Mouse (Mus musculus) hindbrain, embryonic 10.5 days (tissue): ENCODE data around the gene Slc15a2. TPM values are rescaled to one million over a fixed set of nuclear protein-coding genes. Genes with fewer than 3 reads are reported as not detected.
A peak's percentile ranks its signal among the peaks of the same experiment; 100 is the strongest.

Experiments used
- DNase-seq: peaks from one replicate; pipeline ENCODE4 v3.0.0-alpha.2; 2017; ENCODE audit warnings: low spot score
- H3K27ac ChIP-seq: fragments of 300-500 bp; sonication (generic); 2 replicates; pipeline ENCODE4 v1.5.1; 2016; ENCODE audit warnings: mild to moderate bottlenecking, moderate library complexity
- H3K27me3 ChIP-seq: fragments of 300-500 bp; sonication (generic); 2 replicates; pipeline ENCODE4 v1.6.1; 2016; ENCODE audit warnings: mild to moderate bottlenecking; ENCODE audit not compliant: poor library complexity, insufficient read depth, severe bottlenecking
- H3K36me3 ChIP-seq: fragments of 300-500 bp; sonication (generic); 2 replicates; pipeline ENCODE4 v1.6.1; 2016; ENCODE audit warnings: mild to moderate bottlenecking, moderate library complexity
- H3K4me1 ChIP-seq: fragments of 300-500 bp; sonication (generic); replicated peaks from 2 replicates; pipeline ENCODE4 v1.6.1; 2016; ENCODE audit warnings: mild to moderate bottlenecking
- H3K4me3 ChIP-seq: fragments of 300-500 bp; sonication (generic); 2 replicates; pipeline ENCODE4 v1.5.1; 2016; ENCODE audit warnings: mild to moderate bottlenecking, moderate library complexity
- H3K9me3 ChIP-seq: fragments of 300-500 bp; sonication (generic); 2 replicates; pipeline ENCODE4 v1.6.1; 2016; ENCODE audit warnings: mild to moderate bottlenecking, moderate library complexity
- WGBS: fragments of 180-500 bp; shearing (Covaris S2); methylation state at CpG from one replicate; pipeline ENCODE4 v1.1.7; 2016; 5-methylcytosine and 5-hydroxymethylcytosine counted together
- polyA plus RNA-seq: library from polyadenylated mRNA; unstranded; fragments of >200 nt; fragmentation: Nextera tagmentation; extraction: Ambion mirVana; gene quantifications from 2 replicates; pipeline ENCODE4 v1.2.1, GENCODE M21; 2016

Gene Slc15a2
- 1.7 and 1.8 TPM in 2 replicates for polyA plus RNA-seq

- Histone ChIP-seq H3K4me3 (no peak within 1 kb of the TSS), H3K4me1 (no peaks in the 10 kb centered on the region), H3K27me3 (no peaks in the 10 kb centered on the region), H3K27ac (no peak within 1 kb of the TSS), H3K36me3 (no peaks in the 10 kb centered on the region), H3K9me3 (no peaks in the 10 kb centered on the region)
- no peak for DNase-seq
- WGBS, result 80% methylated on average over 10 of the region's 10 CpGs
Measured at GRCm38 (mm10) chr16:36784594-36785313, at the start of gene Slc15a2. TSS of gene Slc15a2 (minus strand) at chr16:36784962.

- Histone ChIP-seq H3K27ac (peak overlapping the region; percentile 93), H3K27me3 (peaks cover 20% of the 10 kb centered on the region), H3K4me1 (peaks cover 16% of the 10 kb centered on the region), H3K36me3 (peaks cover 22% of the 10 kb centered on the region; the same call in 1 of the 2 replicates), H3K9me3 (no peaks in the 10 kb centered on the region), H3K4me3 (peak overlapping the region; percentile 85)
- 10% methylated on average over 11 of the region's 11 CpGs for WGBS
- peak; percentile 20 for DNase-seq
Measured at GRCm38 (mm10) chr16:36828820-36829219, 44.1 kb upstream of the Slc15a2 start.

- Histone ChIP-seq H3K36me3 (peaks cover 18% of the 10 kb centered on the region; the same call in 1 of the 2 replicates), H3K27ac (peak within 1 kb of the TSS; percentile 93), H3K27me3 (peaks cover 20% of the 10 kb centered on the region), H3K4me3 (peak within 1 kb of the TSS; percentile 85), H3K9me3 (no peaks in the 10 kb centered on the region), H3K4me1 (peaks cover 16% of the 10 kb centered on the region)
- peak; percentile 92 for DNase-seq
- under 1% methylated on average over 64 of the region's 64 CpGs for WGBS
Measured at GRCm38 (mm10) chr16:36828054-36828786, 43.5 kb upstream of the Slc15a2 start, which contains the start of gene Iqcb1. TSS of gene Iqcb1 (plus strand) at chr16:36828385.

- WGBS, result 3% methylated on average over 11 of the region's 11 CpGs
- Histone ChIP-seq H3K4me3 (peak overlapping the region; percentile 85), H3K9me3 (no peaks in the 10 kb centered on the region), H3K27me3 (peaks cover 20% of the 10 kb centered on the region), H3K27ac (peak overlapping the region; percentile 93), H3K36me3 (peaks cover 17% of the 10 kb centered on the region; the same call in 1 of the 2 replicates), H3K4me1 (peaks cover 16% of the 10 kb centered on the region)
- DNase-seq, result no peak
Measured at GRCm38 (mm10) chr16:36827611-36828053, 42.9 kb upstream of the Slc15a2 start.

- no peaks in the 10 kb centered on the region for H3K9me3 ChIP-seq
- no peaks in the 10 kb centered on the region for H3K36me3 ChIP-seq
- H3K4me3 ChIP-seq, result no peak overlapping the region
- H3K4me1 ChIP-seq, result peaks cover 7% of the 10 kb centered on the region
- 0 out of 2 replicates have a peak overlapping the region, but pooled peaks have one; percentile 35 for H3K27ac ChIP-seq
- WGBS, result 13% methylated on average over 3 of the region's 3 CpGs
- peaks cover 5% of the 10 kb centered on the region; the same call in 1 of the 2 replicates for H3K27me3 ChIP-seq
- peak; percentile 38 for DNase-seq
Measured at GRCm38 (mm10) chr16:36821474-36821873, 36.7 kb upstream of the Slc15a2 start.

- Histone ChIP-seq H3K27ac (no peak overlapping the region), H3K27me3 (no peaks in the 10 kb centered on the region), H3K4me1 (peaks cover 7% of the 10 kb centered on the region), H3K4me3 (no peak overlapping the region), H3K9me3 (no peaks in the 10 kb centered on the region), H3K36me3 (no peaks in the 10 kb centered on the region)
- WGBS, result 87% methylated on average over 3 of the region's 3 CpGs
- no peak for DNase-seq
Measured at GRCm38 (mm10) chr16:36820747-36821146, 36.0 kb upstream of the Slc15a2 start.

- WGBS, result 60% methylated on average over 6 of the region's 6 CpGs
- Histone ChIP-seq H3K4me1 (peaks cover 7% of the 10 kb centered on the region), H3K9me3 (no peaks in the 10 kb centered on the region), H3K4me3 (no peak overlapping the region), H3K27ac (no peak overlapping the region), H3K27me3 (no peaks in the 10 kb centered on the region), H3K36me3 (no peaks in the 10 kb centered on the region)
- no peak for DNase-seq
Measured at GRCm38 (mm10) chr16:36820016-36820415, 35.3 kb upstream of the Slc15a2 start.

- Histone ChIP-seq H3K4me1 (peaks cover 7% of the 10 kb centered on the region), H3K27ac (no peak overlapping the region), H3K4me3 (no peak overlapping the region), H3K36me3 (no peaks in the 10 kb centered on the region), H3K9me3 (no peaks in the 10 kb centered on the region), H3K27me3 (no peaks in the 10 kb centered on the region)
- WGBS, result 19% methylated on average over 7 of the region's 7 CpGs
- DNase-seq, result peak; percentile 67
Measured at GRCm38 (mm10) chr16:36817321-36817926, 32.7 kb upstream of the Slc15a2 start.

GRCm38 (mm10) chr16:36816916-36817315 is 32.2 kb upstream of the Slc15a2 start:
- DNase-seq, result no peak
- Histone ChIP-seq H3K27me3 (no peaks in the 10 kb centered on the region), H3K27ac (no peak overlapping the region), H3K36me3 (no peaks in the 10 kb centered on the region), H3K4me3 (no peak overlapping the region), H3K9me3 (no peaks in the 10 kb centered on the region), H3K4me1 (peaks cover 6% of the 10 kb centered on the region)

GRCm38 (mm10) chr16:36813680-36814079 is 28.9 kb upstream of the Slc15a2 start:
- no peak for DNase-seq
- Histone ChIP-seq H3K4me1 (no peaks in the 10 kb centered on the region), H3K36me3 (no peaks in the 10 kb centered on the region), H3K9me3 (no peaks in the 10 kb centered on the region), H3K27me3 (no peaks in the 10 kb centered on the region), H3K27ac (no peak overlapping the region), H3K4me3 (no peak overlapping the region)
- WGBS, result 73% methylated on average over 3 of the region's 3 CpGs

- DNase-seq, result no peak
- Histone ChIP-seq H3K9me3 (no peaks in the 10 kb centered on the region), H3K27me3 (no peaks in the 10 kb centered on the region), H3K36me3 (no peaks in the 10 kb centered on the region), H3K4me1 (no peaks in the 10 kb centered on the region), H3K27ac (no peak overlapping the region), H3K4me3 (no peak overlapping the region)
- 87% methylated on average over 3 of the region's 3 CpGs for WGBS
Measured at GRCm38 (mm10) chr16:36808616-36809015, 23.9 kb upstream of the Slc15a2 start.

- DNase-seq, result no peak
- WGBS, result 87% methylated on average over 3 of the region's 3 CpGs
- Histone ChIP-seq H3K4me1 (no peaks in the 10 kb centered on the region), H3K36me3 (no peaks in the 10 kb centered on the region), H3K27me3 (no peaks in the 10 kb centered on the region), H3K27ac (no peak overlapping the region), H3K9me3 (peaks cover 3% of the 10 kb centered on the region), H3K4me3 (no peak overlapping the region)
Measured at GRCm38 (mm10) chr16:36802361-36802760, 17.6 kb upstream of the Slc15a2 start.
